Mouse (Mus musculus) cerebellum, adult 11-12 months (tissue): Measurements from ENCODE around the gene Rpusd2.
A peak's percentile ranks its signal among the peaks of the same experiment; 100 is the strongest.
"Not testable (repeated sequence)": the region's sequence is repeated elsewhere in the genome, so short reads cannot be mapped to it uniquely, and the experiment has no call there.

Experiments
- DNase-seq: peaks from one replicate; pipeline ENCODE4 v3.0.0; 2022

The Rpusd2 gene

GRCm38 (mm10) chr2:119034656-119035396, at the start of gene Rpusd2:
Gene Rpusd2, plus strand, starts transcription at chr2:119034790.
- DNase-seq: peak; percentile 90

- no peak for DNase-seq
Observed at GRCm38 (mm10) chr2:118995490-118995889, 39.1 kb upstream of the Rpusd2 start.

GRCm38 (mm10) chr2:118995919-118996797, 38.4 kb upstream of the Rpusd2 start:
- no peak for DNase-seq

GRCm38 (mm10) chr2:118996798-118997105, 37.8 kb upstream of the Rpusd2 start:
- no peak for DNase-seq

GRCm38 (mm10) chr2:118998115-118998866, 36.3 kb upstream of the Rpusd2 start:
- DNase-seq: no peak

- DNase-seq: no peak
Observed at GRCm38 (mm10) chr2:118999025-118999639, 35.5 kb upstream of the Rpusd2 start.

GRCm38 (mm10) chr2:119006886-119007285, 27.7 kb upstream of the Rpusd2 start:
- DNase-seq: no peak

GRCm38 (mm10) chr2:119009376-119009775, 25.2 kb upstream of the Rpusd2 start:
- DNase-seq: no peak

GRCm38 (mm10) chr2:119014989-119015388, 19.6 kb upstream of the Rpusd2 start:
- DNase-seq: no peak

GRCm38 (mm10) chr2:119015604-119016180, 18.9 kb upstream of the Rpusd2 start:
- peak; percentile 73 for DNase-seq

- DNase-seq: not testable (repeated sequence)
Observed at GRCm38 (mm10) chr2:119016312-119016711, 18.3 kb upstream of the Rpusd2 start.

GRCm38 (mm10) chr2:119017647-119018046, 16.9 kb upstream of the Rpusd2 start:
- DNase-seq: no peak

- DNase-seq: no peak
Observed at GRCm38 (mm10) chr2:119018391-119019122, 16.0 kb upstream of the Rpusd2 start.

- DNase-seq: no peak
Observed at GRCm38 (mm10) chr2:119019131-119019530, 15.5 kb upstream of the Rpusd2 start.

- no peak for DNase-seq
Observed at GRCm38 (mm10) chr2:119019538-119019937, 15.1 kb upstream of the Rpusd2 start.

- no peak for DNase-seq
Observed at GRCm38 (mm10) chr2:119023154-119023660, 11.4 kb upstream of the Rpusd2 start.

GRCm38 (mm10) chr2:119024536-119025238, 9.9 kb upstream of the Rpusd2 start:
- no peak for DNase-seq

- DNase-seq: no peak
Observed at GRCm38 (mm10) chr2:119025239-119025616, 9.4 kb upstream of the Rpusd2 start.

- no peak for DNase-seq
Observed at GRCm38 (mm10) chr2:119026951-119027350, 7.6 kb upstream of the Rpusd2 start.

- peak; percentile 93 for DNase-seq
Observed at GRCm38 (mm10) chr2:119028941-119029551, 5.5 kb upstream of the Rpusd2 start, which contains the start of gene Ccdc32. Gene Ccdc32, minus strand, starts transcription at chr2:119029393.
